Mouse (Mus musculus): ENCODE data around the gene Rad51b. TPM values are rescaled to one million over a fixed set of nuclear protein-coding genes. Genes with fewer than 3 reads are reported as not detected.

Gene Rad51b
- total and polyA plus RNA-seq, 3 experiments = 0.47 to 0.50 (median 0.49) TPM

DNA sequence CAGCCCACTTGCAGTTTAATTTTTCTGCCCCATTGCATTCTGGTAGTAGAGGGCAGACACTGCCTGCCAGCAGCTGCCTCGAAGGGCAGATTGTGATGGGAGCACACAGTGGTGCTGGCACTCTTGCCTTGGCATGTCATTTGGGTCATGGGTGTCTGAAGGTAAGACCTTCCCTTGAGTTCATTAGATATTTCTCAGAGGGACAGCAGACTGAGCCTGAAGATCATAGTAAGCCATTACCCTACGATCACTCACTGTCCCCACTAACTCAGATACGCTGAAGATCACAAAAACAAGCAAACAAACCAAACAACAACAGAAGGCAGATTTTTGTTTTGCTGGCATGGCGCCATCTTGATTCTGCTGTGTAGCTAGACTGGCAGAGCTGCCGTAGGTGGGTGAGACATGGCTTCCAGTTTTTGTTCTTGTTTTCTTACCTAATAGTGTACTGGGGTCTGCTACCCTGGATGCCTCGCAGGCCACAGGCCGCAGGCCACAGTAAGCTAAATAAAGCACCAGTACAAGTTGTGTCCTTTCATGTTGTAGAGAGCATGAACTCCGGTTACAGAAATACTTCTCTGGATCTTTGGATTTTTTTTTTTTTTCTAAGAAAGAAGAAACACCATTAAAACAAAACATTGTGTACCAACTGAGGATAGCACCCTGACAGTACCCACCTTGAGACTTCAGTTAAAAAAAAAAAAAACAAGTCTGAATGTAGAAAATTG, 316.1 kb downstream of the Rad51b start:
- Histone ChIP-seq H3K4me3 (no peak overlapping the region), H3K79me2 (replicated peaks; ENCODE audit: control insufficient read depth, insufficient read depth, low read length) (no peaks in the 10 kb centered on the region), H3K27me3 (ENCODE audit: control insufficient read depth, insufficient read depth, low read length) (no peaks in the 10 kb centered on the region), H3K27ac (peak overlapping the region; percentile 69), H3K9ac (ENCODE audit: low read depth, low read length) (no peak overlapping the region), H3K4me1 (ENCODE audit: control insufficient read depth, insufficient read depth, low read length) (peaks cover 12% of the 10 kb centered on the region), H3K36me3 (ENCODE audit: control insufficient read depth, insufficient read depth, low read length) (no peaks in the 10 kb centered on the region)
- intact Hi-C loops (cut with DNase I) = loop anchor here (1.0 to 10.0 kb wide), 8 partner anchors 184 to 519 kb away; no protein-coding TSS in a partner anchor
- 72% methylated on average over 8 of the region's 8 CpGs for WGBS
- DNase-seq = peak in 1 of 2 experiments; percentile 32
- TF ChIP-seq CTCF (IDR thresholded peaks at IDR 0.05) (no peak), EP300 (IDR thresholded peaks at IDR 0.05; ENCODE audit: insufficient read depth, low read depth, low read length) (no peak), POLR2A (IDR thresholded peaks at IDR 0.05; ENCODE audit: insufficient read depth, low read depth, low read length) (no peak)

DNA sequence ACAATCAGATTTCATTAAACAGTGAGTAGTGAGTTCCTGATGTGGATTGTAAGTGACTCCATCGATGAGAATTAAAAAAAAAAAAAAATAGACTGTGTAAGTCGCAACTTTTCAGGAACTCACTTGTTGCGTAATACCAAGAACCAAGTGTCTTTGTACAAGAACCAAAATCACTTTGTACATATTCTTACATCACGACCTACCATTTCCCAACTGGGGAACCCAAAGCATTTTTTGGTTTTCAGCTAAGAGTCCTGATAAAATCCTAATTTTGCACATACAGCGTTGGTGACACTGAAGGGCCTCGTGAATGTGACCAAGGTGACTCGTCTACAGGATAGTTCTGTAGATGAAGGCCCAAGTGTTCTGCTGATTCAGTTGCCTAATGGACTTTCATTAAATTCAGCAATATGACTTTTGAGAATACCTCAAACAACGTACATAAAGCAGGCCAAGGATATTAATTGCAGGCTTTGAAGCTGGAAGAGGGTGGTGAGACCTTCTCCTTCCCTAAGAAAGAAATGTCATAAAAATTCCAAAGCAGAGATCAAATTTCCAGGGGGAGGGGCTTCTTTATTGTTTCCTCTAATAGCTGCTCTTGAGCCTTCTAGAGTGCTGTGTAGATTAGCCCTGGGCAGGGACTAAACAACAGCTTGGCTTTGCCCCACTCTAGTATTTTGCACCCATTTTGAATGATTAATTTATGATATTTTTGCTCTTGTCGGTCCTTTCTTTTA, 316.9 kb downstream of the Rad51b start:
- intact Hi-C loops (cut with DNase I) = loop anchor here (1.0 to 10.0 kb wide), 9 partner anchors 183 to 518 kb away; no protein-coding TSS in a partner anchor
- TF ChIP-seq POLR2A (IDR thresholded peaks at IDR 0.05; ENCODE audit: insufficient read depth, low read depth, low read length) (no peak), CTCF (IDR thresholded peaks at IDR 0.05) (no peak), EP300 (IDR thresholded peaks at IDR 0.05; ENCODE audit: insufficient read depth, low read depth, low read length) (no peak)
- H3K4me3 ChIP-seq = no peak overlapping the region
- peak overlapping the region; percentile 21; the same call in 1 of the 2 replicates for H3K27ac ChIP-seq
- no peaks in the 10 kb centered on the region for H3K79me2 ChIP-seq (replicated peaks; ENCODE audit: control insufficient read depth, insufficient read depth, low read length)
- no peaks in the 10 kb centered on the region for H3K27me3 ChIP-seq (ENCODE audit: control insufficient read depth, insufficient read depth, low read length)
- H3K9ac ChIP-seq (ENCODE audit: low read depth, low read length) = no peak overlapping the region
- WGBS = 78% methylated on average over 9 of the region's 9 CpGs
- H3K36me3 ChIP-seq (ENCODE audit: control insufficient read depth, insufficient read depth, low read length) = no peaks in the 10 kb centered on the region
- DNase-seq = no peak
- H3K4me1 ChIP-seq (ENCODE audit: control insufficient read depth, insufficient read depth, low read length) = peaks cover 12% of the 10 kb centered on the region

DNA sequence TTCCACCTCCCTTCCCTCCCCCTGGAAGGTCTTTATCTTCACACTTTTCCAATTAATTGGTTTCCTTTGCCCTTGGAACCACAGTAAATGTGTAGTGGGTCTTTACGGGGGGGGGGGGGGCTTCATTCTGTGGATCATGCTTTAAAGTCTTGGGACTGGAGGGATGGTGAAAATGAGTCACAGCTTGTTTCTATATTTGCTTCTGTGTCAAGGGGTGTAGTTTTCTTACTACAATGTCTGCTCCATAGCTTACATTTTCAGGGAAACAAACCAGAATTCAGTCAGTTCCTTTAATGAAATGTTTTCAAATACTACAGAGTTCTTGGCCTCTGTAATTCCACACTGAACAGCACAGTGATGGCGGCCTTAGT, 317.5 kb downstream of the Rad51b start:
- no peak for DNase-seq
- Histone ChIP-seq H3K79me2 (replicated peaks; ENCODE audit: control insufficient read depth, insufficient read depth, low read length) (no peaks in the 10 kb centered on the region), H3K9ac (ENCODE audit: low read depth, low read length) (no peak overlapping the region), H3K4me3 (no peak overlapping the region), H3K4me1 (ENCODE audit: control insufficient read depth, insufficient read depth, low read length) (peaks cover 12% of the 10 kb centered on the region), H3K27ac (no peak overlapping the region; the same call in 1 of the 2 replicates), H3K27me3 (ENCODE audit: control insufficient read depth, insufficient read depth, low read length) (no peaks in the 10 kb centered on the region), H3K36me3 (ENCODE audit: control insufficient read depth, insufficient read depth, low read length) (no peaks in the 10 kb centered on the region)
- no peak for TF ChIP-seq EP300 (IDR thresholded peaks at IDR 0.05; ENCODE audit: insufficient read depth, low read depth, low read length)
- intact Hi-C loops (cut with DNase I) = loop anchor here (2.0 to 10.0 kb wide), 6 partner anchors 183 to 353 kb away; no protein-coding TSS in a partner anchor
- 79% methylated on average over 2 of the region's 2 CpGs for WGBS

DNA sequence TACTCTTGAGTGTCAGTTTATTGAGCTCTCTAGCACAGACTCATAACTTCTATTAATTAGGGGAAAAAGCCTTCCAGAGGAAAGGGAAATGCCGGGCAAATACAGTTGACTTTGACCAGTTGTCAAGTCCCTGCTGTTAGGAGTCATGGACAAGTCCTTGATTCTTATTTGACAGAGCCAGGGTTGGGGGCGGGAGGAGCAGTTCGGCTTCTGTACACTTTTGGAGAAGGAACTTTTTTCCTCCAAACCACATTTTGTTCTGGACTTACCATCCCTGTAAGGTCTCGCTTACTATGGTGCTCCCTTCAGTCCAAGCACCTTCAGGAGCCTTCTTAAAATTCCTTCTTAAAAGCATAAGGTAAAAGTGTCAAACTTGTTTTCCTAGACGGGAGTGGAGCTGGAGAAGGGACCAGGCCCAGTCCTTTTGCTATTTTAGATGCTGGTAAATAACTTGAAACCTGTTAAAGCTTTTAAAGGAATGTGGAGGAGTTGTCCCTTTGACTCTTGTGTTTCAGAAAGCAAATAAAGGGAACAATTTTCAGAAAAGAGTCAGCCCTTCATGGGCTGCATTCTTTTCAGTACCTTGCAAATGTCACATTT, 318.7 kb downstream of the Rad51b start:
- intact Hi-C loops (cut with DNase I) = loop anchor here (2.0 to 10.0 kb wide), 2 partner anchors 273 to 309 kb away; no protein-coding TSS in a partner anchor
- H3K36me3 ChIP-seq (ENCODE audit: control insufficient read depth, insufficient read depth, low read length) = no peaks in the 10 kb centered on the region
- H3K27me3 ChIP-seq (ENCODE audit: control insufficient read depth, insufficient read depth, low read length) = no peaks in the 10 kb centered on the region
- H3K4me1 ChIP-seq (ENCODE audit: control insufficient read depth, insufficient read depth, low read length) = peaks cover 12% of the 10 kb centered on the region
- H3K79me2 ChIP-seq (replicated peaks; ENCODE audit: control insufficient read depth, insufficient read depth, low read length) = no peaks in the 10 kb centered on the region
- H3K9ac ChIP-seq (ENCODE audit: low read depth, low read length) = no peak overlapping the region
- TF ChIP-seq CTCF (IDR thresholded peaks at IDR 0.05) = no peak
- TF ChIP-seq POLR2A (IDR thresholded peaks at IDR 0.05; ENCODE audit: insufficient read depth, low read depth, low read length) = no peak
- TF ChIP-seq EP300 (IDR thresholded peaks at IDR 0.05; ENCODE audit: insufficient read depth, low read depth, low read length) = no peak
- no peak overlapping the region for H3K27ac ChIP-seq
- H3K4me3 ChIP-seq = no peak overlapping the region
- 76% methylated on average over 5 of the region's 5 CpGs for WGBS
- DNase-seq = no peak

DNA sequence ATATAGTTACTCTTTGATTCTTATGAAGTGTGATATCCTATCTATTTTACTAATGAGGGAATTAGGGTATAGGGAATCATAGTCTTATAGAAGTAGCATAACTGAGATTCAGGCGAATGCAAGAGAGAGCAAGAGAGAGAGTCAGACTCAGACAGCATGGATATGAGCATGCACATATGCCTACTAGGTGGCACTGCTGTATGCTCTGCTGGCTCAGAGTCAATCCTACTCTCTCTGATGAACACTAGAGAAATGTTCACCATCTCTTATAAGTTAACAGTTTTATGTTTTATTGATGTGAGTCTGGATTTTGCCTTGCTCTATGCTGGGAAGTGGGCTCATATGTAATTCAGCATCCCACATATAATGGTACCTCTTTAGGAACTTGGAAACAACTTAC, 321.9 kb downstream of the Rad51b start:
- intact Hi-C loops (cut with DNase I) = loop anchor here (10.0 kb wide), 1 partner anchor 306 kb away; no protein-coding TSS in a partner anchor

More for the DNA sequence above, 321.9 kb downstream of the Rad51b start:
- peaks cover under 1% of the 10 kb centered on the region; the same call in 1 of the 2 replicates for H3K4me1 ChIP-seq (ENCODE audit: control insufficient read depth, insufficient read depth, low read length)
- 93% methylated on average over 1 of the region's 1 CpGs for WGBS
- no peak overlapping the region for H3K9ac ChIP-seq (ENCODE audit: low read depth, low read length)
- H3K4me3 ChIP-seq = no peak overlapping the region
- DNase-seq = no peak
- TF ChIP-seq EP300 (IDR thresholded peaks at IDR 0.05; ENCODE audit: insufficient read depth, low read depth, low read length) = no peak
- TF ChIP-seq CTCF (IDR thresholded peaks at IDR 0.05) = no peak
- TF ChIP-seq POLR2A (IDR thresholded peaks at IDR 0.05; ENCODE audit: insufficient read depth, low read depth, low read length) = no peak
- no peaks in the 10 kb centered on the region for H3K27me3 ChIP-seq (ENCODE audit: control insufficient read depth, insufficient read depth, low read length)
- H3K79me2 ChIP-seq (replicated peaks; ENCODE audit: control insufficient read depth, insufficient read depth, low read length) = no peaks in the 10 kb centered on the region
- no peaks in the 10 kb centered on the region for H3K36me3 ChIP-seq (ENCODE audit: control insufficient read depth, insufficient read depth, low read length)
- H3K27ac ChIP-seq = no peak overlapping the region

All from heart, adult 2 months (tissue).